Mouse (Mus musculus): ENCODE results near the gene Olfr1186. TPM values are rescaled to one million over a fixed set of nuclear protein-coding genes. Genes with fewer than 3 reads are reported as not detected.
"Not testable (repeated sequence)": the region's sequence is repeated elsewhere in the genome, so short reads cannot be mapped to it uniquely, and the experiment has no call there.

The Olfr1186 gene
- not detected in 2 replicates for polyA plus RNA-seq (2015; fragmentation: Nextera tagmentation; extraction: Ambion mirVana)

DNA sequence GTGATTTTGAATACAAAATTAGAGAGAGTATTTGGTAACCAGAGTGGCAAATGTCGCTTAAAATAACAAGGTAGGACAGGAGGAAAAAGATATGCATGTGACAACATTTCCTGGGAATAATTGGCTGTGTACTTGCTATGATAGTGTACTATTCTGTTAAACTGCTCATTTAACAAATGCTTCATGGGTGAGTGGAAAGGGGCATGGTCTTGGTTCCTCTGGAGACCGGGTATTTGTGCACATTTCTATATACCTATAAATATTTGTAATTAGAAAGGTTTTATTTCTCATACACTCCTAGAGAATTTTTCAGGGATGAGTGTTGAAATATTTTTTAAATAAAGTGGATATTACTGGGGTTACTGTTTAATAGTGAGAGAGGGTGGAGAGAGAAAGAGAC lies at the start of gene Olfr1186:
Gene Olfr1186, plus strand, starts transcription at position 301 of the 400 bp plus-strand sequence.
- DNase-seq (ENCODE audit: low spot score), result no peak

GRCm38 (mm10) chr2:88483298-88483697 lies 35.1 kb upstream of the Olfr1186 start, which contains the start of gene Olfr1184:
TSS of gene Olfr1184 (plus strand) at chr2:88483598.
- no peak for DNase-seq (ENCODE audit: low spot score)

GRCm38 (mm10) chr2:88493020-88493419 lies 25.3 kb upstream of the Olfr1186 start, which contains the start of gene Olfr1185-ps1:
TSS of gene Olfr1185-ps1 (plus strand) at chr2:88493320.
- no peak for DNase-seq (ENCODE audit: low spot score)

GRCm38 (mm10) chr2:88525720-88526119 lies 7.4 kb downstream of the Olfr1186 start:
- no peak for DNase-seq (ENCODE audit: low spot score)

DNA sequence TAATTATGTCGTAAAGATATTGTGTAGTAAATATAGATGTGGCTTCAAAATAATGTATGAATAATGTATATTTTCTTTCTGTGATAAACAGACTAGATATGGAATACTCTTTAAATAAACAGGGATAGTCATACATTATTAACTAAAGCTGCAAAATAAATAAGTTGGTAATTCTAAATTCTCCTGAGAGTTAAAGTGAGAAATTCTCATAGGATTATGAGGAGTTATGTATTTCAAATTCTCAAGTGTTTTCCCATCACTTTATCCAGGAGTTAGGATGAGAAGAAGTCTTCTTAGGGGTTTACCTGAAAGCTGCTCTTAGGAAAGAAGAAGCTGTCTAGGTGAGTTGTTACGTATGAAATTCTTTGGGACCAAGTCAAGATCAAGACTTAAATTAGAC lies 38.3 kb downstream of the Olfr1186 start, which contains the start of gene Olfr1188:
Gene Olfr1188, plus strand, starts transcription at position 301 of the 400 bp plus-strand sequence.
- DNase-seq (ENCODE audit: low spot score), result no peak

DNA sequence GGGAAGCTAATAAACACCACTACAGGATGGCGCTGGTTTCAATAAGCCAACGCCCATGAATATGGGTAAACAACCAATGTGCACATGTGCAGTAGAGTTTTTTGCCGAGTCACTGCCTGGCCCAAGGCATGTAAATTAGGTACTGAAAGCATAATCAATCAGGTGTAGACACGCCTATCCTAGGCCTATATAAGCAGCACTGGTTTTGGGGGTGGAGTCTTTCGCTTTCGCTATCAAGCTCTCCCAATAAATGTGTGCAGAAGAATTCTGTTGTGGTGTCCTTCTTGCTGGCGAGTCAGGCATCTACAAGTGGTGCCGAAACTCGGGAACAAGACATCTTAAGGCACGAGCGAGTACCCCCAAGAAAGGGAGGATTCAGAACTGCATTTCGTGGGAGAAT lies 54.3 kb downstream of the Olfr1186 start:
- DNase-seq (ENCODE audit: low spot score), result not testable (repeated sequence)

Other genes with a start within 250 kb of the Olfr1186 start
- 0.03 TPM in 1 of 2 replicates, not detected in the other for gene Olfr1173, start 238.7 kb upstream of the Olfr1186 start, polyA plus RNA-seq (2015; fragmentation: Nextera tagmentation; extraction: Ambion mirVana)
- not detected in 2 replicates for gene Olfr1174-ps, start 203.4 kb upstream of the Olfr1186 start, polyA plus RNA-seq (2015; fragmentation: Nextera tagmentation; extraction: Ambion mirVana)
- not detected in 2 replicates for gene Olfr1175-ps, start 191.3 kb upstream of the Olfr1186 start, polyA plus RNA-seq (2015; fragmentation: Nextera tagmentation; extraction: Ambion mirVana)
- not detected in 2 replicates for gene Olfr1176, start 181.8 kb upstream of the Olfr1186 start, polyA plus RNA-seq (2015; fragmentation: Nextera tagmentation; extraction: Ambion mirVana)
- not detected in 2 replicates for gene Olfr1177-ps, start 172.1 kb upstream of the Olfr1186 start, polyA plus RNA-seq (2015; fragmentation: Nextera tagmentation; extraction: Ambion mirVana)
- not detected in 2 replicates for gene Olfr1178, start 131.5 kb upstream of the Olfr1186 start, polyA plus RNA-seq (2015; fragmentation: Nextera tagmentation; extraction: Ambion mirVana)
- gene Olfr1179, start 112.1 kb upstream of the Olfr1186 start, polyA plus RNA-seq (2015; fragmentation: Nextera tagmentation; extraction: Ambion mirVana), result not detected in 2 replicates
- gene Olfr1180, start 99.4 kb upstream of the Olfr1186 start, polyA plus RNA-seq (2015; fragmentation: Nextera tagmentation; extraction: Ambion mirVana), result not detected in 2 replicates
- not detected in 2 replicates for gene Olfr1181, start 92.4 kb upstream of the Olfr1186 start, polyA plus RNA-seq (2015; fragmentation: Nextera tagmentation; extraction: Ambion mirVana)
- gene Gm13757, start 69.4 kb upstream of the Olfr1186 start, polyA plus RNA-seq (2015; fragmentation: Nextera tagmentation; extraction: Ambion mirVana), result not detected in 2 replicates
- gene Olfr1183, start 63.7 kb upstream of the Olfr1186 start, polyA plus RNA-seq (2015; fragmentation: Nextera tagmentation; extraction: Ambion mirVana), result not detected in 2 replicates
- gene Olfr1184, start 35.0 kb upstream of the Olfr1186 start, polyA plus RNA-seq (2015; fragmentation: Nextera tagmentation; extraction: Ambion mirVana), result not detected in 2 replicates
- not detected in 2 replicates for gene Olfr1185-ps1, start 25.2 kb upstream of the Olfr1186 start, polyA plus RNA-seq (2015; fragmentation: Nextera tagmentation; extraction: Ambion mirVana)
- not detected in 2 replicates for gene Olfr1188, start 38.4 kb downstream of the Olfr1186 start, polyA plus RNA-seq (2015; fragmentation: Nextera tagmentation; extraction: Ambion mirVana)
- gene Olfr1189, start 67.9 kb downstream of the Olfr1186 start, polyA plus RNA-seq (2015; fragmentation: Nextera tagmentation; extraction: Ambion mirVana), result not detected in 2 replicates
- gene Olfr1191-ps1, start 122.0 kb downstream of the Olfr1186 start, polyA plus RNA-seq (2015; fragmentation: Nextera tagmentation; extraction: Ambion mirVana), result not detected in 2 replicates
- gene Olfr1192-ps1, start 130.0 kb downstream of the Olfr1186 start, polyA plus RNA-seq (2015; fragmentation: Nextera tagmentation; extraction: Ambion mirVana), result not detected in 2 replicates
- not detected in 2 replicates for gene Olfr1193, start 157.1 kb downstream of the Olfr1186 start, polyA plus RNA-seq (2015; fragmentation: Nextera tagmentation; extraction: Ambion mirVana)
- not detected in 2 replicates for gene Olfr1195, start 170.6 kb downstream of the Olfr1186 start, polyA plus RNA-seq (2015; fragmentation: Nextera tagmentation; extraction: Ambion mirVana)
- not detected in 2 replicates for gene Olfr1196, start 186.0 kb downstream of the Olfr1186 start, polyA plus RNA-seq (2015; fragmentation: Nextera tagmentation; extraction: Ambion mirVana)
- gene Olfr1197, start 213.8 kb downstream of the Olfr1186 start, polyA plus RNA-seq (2015; fragmentation: Nextera tagmentation; extraction: Ambion mirVana), result not detected in 2 replicates
- gene Olfr1198, start 232.8 kb downstream of the Olfr1186 start, polyA plus RNA-seq (2015; fragmentation: Nextera tagmentation; extraction: Ambion mirVana), result not detected in 2 replicates
- not detected in 2 replicates for gene Olfr1199, start 241.9 kb downstream of the Olfr1186 start, polyA plus RNA-seq (2015; fragmentation: Nextera tagmentation; extraction: Ambion mirVana)